ENCODE assay signal across 21 mouse cellular contexts in the genomic region with DNA sequence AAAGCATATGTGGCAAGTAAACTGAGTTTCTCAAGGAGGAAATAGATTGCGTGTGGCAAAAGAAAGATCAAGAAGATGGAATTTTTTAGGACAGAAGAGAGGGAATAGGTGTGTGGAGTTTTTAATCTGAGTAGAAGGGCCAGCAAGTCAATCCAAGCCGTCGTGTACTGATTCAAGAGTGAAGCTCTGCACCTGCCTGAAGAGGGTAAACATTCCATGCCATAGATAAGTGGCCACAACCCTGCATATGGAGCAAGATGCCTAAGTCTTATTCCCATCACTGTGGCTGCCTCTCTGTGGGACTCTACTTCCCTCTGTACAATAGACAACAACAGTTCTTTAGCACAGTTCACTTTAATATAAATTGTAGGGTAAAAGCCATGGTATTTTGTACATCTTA.
"Had no signal": no experiment of that assay in that cellular context is flagged by ENCODE, and none has a peak within 500 bp of the region (broad histone marks: within the 10 kb centered on the region; RNA-seq: fewer than 3 reads in every experiment).

No protein-coding gene starts in this region.

- ATAC-seq: liver, embryonic 12.5 days; midbrain, embryonic 13.5 days; midbrain, embryonic 16.5 days had no signal

- H3K4me2 ChIP-seq: limb, embryonic 13.5 days; limb, embryonic 15.5 days; liver, embryonic 12.5 days; midbrain, embryonic 13.5 days; neural tube, embryonic 13.5 days; neural tube, embryonic 15.5 days; stomach, embryonic 15.5 days had no signal

- H3K4me1 ChIP-seq: limb, embryonic 15.5 days; liver, embryonic 12.5 days; midbrain, embryonic 13.5 days; neural tube, embryonic 13.5 days; neural tube, embryonic 15.5 days had no signal

- H3K27me3 ChIP-seq: limb, embryonic 13.5 days; limb, embryonic 15.5 days; liver, embryonic 12.5 days; midbrain, embryonic 13.5 days; neural tube, embryonic 13.5 days; neural tube, embryonic 15.5 days; stomach, embryonic 15.5 days had no signal

- H3K9ac ChIP-seq: limb, embryonic 13.5 days; limb, embryonic 15.5 days; liver, embryonic 12.5 days; liver, embryonic 14.5 days; midbrain, embryonic 13.5 days; neural tube, embryonic 13.5 days; neural tube, embryonic 15.5 days; stomach, embryonic 15.5 days had no signal

- H3K27ac ChIP-seq: limb, embryonic 13.5 days; limb, embryonic 15.5 days; liver, embryonic 12.5 days; liver, embryonic 14.5 days; midbrain, embryonic 10.5 days; midbrain, embryonic 13.5 days; neural tube, embryonic 13.5 days; neural tube, embryonic 15.5 days had no signal

- H3K4me3 ChIP-seq: limb, embryonic 13.5 days; limb, embryonic 15.5 days; liver, embryonic 12.5 days; midbrain, embryonic 10.5 days; midbrain, embryonic 13.5 days; myocyte; neural tube, embryonic 13.5 days; neural tube, embryonic 15.5 days; stomach, embryonic 15.5 days had no signal

- H3K9me3 ChIP-seq: limb, embryonic 13.5 days; limb, embryonic 15.5 days; liver, embryonic 12.5 days; midbrain, embryonic 13.5 days; neural tube, embryonic 15.5 days; stomach, embryonic 15.5 days had no signal

- H3K36me3 ChIP-seq: limb, embryonic 13.5 days; limb, embryonic 15.5 days; liver, embryonic 12.5 days; midbrain, embryonic 10.5 days; midbrain, embryonic 13.5 days; neural tube, embryonic 13.5 days; neural tube, embryonic 15.5 days; stomach, embryonic 15.5 days had no signal

- DNase-seq: lung, adult 18-20 months; lung, postnatal 4 days; retina, postnatal 1 day; right cerebral cortex, adult 18-20 months; right cerebral cortex, postnatal 25 days; right cerebral cortex, postnatal 4 days; spleen, adult 18-20 months; thymus, adult 2 months; thymus, postnatal 25 days; thymus, postnatal 4 days had no signal
